Mouse (Mus musculus): Measurements from ENCODE around the gene Fam234a. TPM values are rescaled to one million over a fixed set of nuclear protein-coding genes. Genes with fewer than 3 reads are reported as not detected.

Fam234a gene
- polyA plus RNA-seq, 1 experiment from 2014 or later, result 39.4 TPM

DNA sequence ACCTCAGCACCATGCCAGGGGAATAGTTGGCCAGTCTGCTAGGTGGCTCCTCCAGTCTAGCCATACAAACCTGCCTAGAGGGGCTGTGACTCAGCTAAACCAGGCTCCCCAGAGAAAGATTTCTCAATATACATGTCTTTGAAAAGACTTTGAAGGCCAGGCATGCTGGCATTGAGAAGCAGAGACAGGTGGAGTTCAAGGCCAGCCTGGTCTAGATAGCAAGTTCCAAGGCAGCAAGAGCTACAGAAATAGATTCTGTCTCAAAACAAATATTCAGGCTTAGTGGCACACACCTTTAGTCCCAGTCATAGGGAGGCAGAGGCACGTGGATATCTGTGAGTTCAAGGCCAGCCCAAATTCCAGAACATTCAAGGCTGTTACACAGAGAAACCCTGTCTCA lies 37.6 kb downstream of the Fam234a start:
- WGBS, result 48% methylated on average over 1 of the region's 1 CpGs
- ATAC-seq (ENCODE audit: insufficient read depth) (no peak), DNase-seq (no peak)
- Histone ChIP-seq H3K36me3 (ENCODE audit: insufficient read depth) (no peaks in the 10 kb centered on the region), H3K4me3 (ENCODE audit: low read depth, low read length) (no peak overlapping the region), H3K9ac (no peak overlapping the region), H3K4me2 (no peak overlapping the region), H3K27me3 (ENCODE audit: insufficient read depth, low read length) (peaks cover 36% of the 10 kb centered on the region), H3K27ac (ENCODE audit: low read depth) (no peak overlapping the region), H3K9me3 (ENCODE audit: low read depth, low read length) (no peaks in the 10 kb centered on the region), H3K4me1 (ENCODE audit: insufficient read depth) (no peaks in the 10 kb centered on the region; the same call in 1 of the 2 replicates)
- no peak for TF ChIP-seq CTCF (IDR thresholded peaks at IDR 0.05; ENCODE audit: low read depth)

DNA sequence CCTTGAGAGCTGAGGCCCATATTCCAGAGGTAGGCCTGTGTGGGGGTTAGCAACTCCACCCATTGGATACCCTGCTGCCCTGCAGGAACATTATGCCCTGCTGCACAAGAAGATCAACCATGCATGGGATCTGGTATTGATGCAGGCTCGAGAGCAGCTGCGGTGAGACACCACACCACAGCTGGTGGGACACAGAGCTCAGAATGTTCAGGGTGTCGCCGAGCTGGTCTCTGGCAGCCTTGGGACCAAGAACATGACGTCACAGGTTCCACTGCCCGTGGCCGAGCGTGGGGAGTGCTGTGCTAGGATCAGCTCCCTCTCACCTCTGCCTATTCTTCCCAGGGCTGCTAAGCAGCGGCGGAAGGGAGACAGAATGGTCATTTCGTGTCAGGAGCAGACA lies 39.3 kb downstream of the Fam234a start:
- peaks cover 49% of the 10 kb centered on the region for H3K27me3 ChIP-seq (ENCODE audit: insufficient read depth, low read length)
- WGBS, result 29% methylated on average over 11 of the region's 11 CpGs
- no peak for ATAC-seq (ENCODE audit: insufficient read depth)
- no peak overlapping the region for H3K27ac ChIP-seq (ENCODE audit: low read depth)
- no peak overlapping the region for H3K9ac ChIP-seq
- H3K36me3 ChIP-seq (ENCODE audit: insufficient read depth), result no peaks in the 10 kb centered on the region
- H3K4me3 ChIP-seq (ENCODE audit: low read depth, low read length), result no peak overlapping the region
- H3K4me1 ChIP-seq (ENCODE audit: insufficient read depth), result no peaks in the 10 kb centered on the region; the same call in 1 of the 2 replicates
- DNase-seq, result no peak
- no peak for TF ChIP-seq CTCF (IDR thresholded peaks at IDR 0.05; ENCODE audit: low read depth)
- H3K9me3 ChIP-seq (ENCODE audit: low read depth, low read length), result no peaks in the 10 kb centered on the region
- no peak overlapping the region for H3K4me2 ChIP-seq

DNA sequence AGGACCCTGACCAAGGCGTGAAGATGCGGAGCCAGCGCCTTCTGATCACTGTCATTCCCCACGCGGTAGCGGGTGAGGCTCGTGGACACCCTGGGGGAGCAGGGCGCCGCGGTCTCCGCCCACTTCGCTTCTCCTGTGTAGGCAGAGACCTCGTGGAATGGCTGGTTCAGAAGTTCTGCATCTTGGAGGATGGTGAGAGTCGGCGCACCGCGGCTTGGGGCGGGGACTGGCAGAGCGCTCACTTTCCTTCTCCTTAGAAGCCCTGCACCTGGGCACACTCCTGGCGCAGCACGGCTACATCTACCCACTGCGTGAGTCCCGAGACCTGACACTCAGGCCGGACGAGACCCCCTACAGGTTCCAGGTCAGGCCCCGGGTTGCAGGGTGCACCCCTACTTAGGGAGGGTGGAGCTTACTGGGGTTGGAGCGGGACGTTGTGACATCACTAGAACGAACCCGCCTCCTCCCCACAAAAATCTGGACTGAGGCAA lies 40.7 kb downstream of the Fam234a start:
- ATAC-seq (ENCODE audit: insufficient read depth), result peak; percentile 12; the same call in 1 of the 2 replicates
- peak; percentile 35 for DNase-seq
- Histone ChIP-seq H3K27ac (ENCODE audit: low read depth) (no peak overlapping the region), H3K4me1 (ENCODE audit: insufficient read depth) (no peaks in the 10 kb centered on the region; the same call in 1 of the 2 replicates), H3K9me3 (ENCODE audit: low read depth, low read length) (no peaks in the 10 kb centered on the region), H3K27me3 (ENCODE audit: insufficient read depth, low read length) (peaks cover 52% of the 10 kb centered on the region), H3K4me3 (ENCODE audit: low read depth, low read length) (peak overlapping the region; percentile 46), H3K4me2 (peak overlapping the region; percentile 89), H3K9ac (peak overlapping the region; percentile 28; the same call in 1 of the 2 replicates), H3K36me3 (ENCODE audit: insufficient read depth) (no peaks in the 10 kb centered on the region; the same call in 1 of the 2 replicates)
- TF ChIP-seq CTCF (IDR thresholded peaks at IDR 0.05; ENCODE audit: low read depth), result no peak
- under 1% methylated on average over 30 of the region's 30 CpGs for WGBS

DNA sequence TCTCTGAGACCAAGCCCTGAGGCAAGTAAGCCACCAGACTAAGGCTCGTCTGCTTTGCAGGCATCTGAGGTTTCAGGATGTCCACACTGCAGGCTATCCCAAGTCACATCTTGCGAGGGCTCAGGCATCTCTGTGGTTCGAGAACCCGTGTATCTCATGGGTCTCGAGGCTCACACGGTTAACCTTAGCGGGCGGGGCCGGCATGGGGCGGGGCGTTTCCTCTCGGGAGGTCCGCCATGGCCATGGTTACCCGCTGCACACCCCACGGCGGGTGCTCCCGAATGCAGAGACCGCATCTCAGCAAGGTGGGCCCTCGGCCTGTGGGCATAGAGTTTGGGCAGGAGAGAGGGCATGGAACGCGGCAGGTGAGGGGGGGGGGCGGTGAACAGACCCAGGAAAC lies 41.3 kb downstream of the Fam234a start, which contains the start of gene Rgs11:
Rgs11 (plus strand) TSS at position 215 of the 400 bp plus-strand sequence.
- Histone ChIP-seq H3K9me3 (ENCODE audit: low read depth, low read length) (no peaks in the 10 kb centered on the region), H3K4me3 (ENCODE audit: low read depth, low read length) (peak within 1 kb of the TSS; percentile 46), H3K9ac (peak within 1 kb of the TSS; percentile 28; the same call in 1 of the 2 replicates), H3K36me3 (ENCODE audit: insufficient read depth) (peaks cover 6% of the 10 kb centered on the region), H3K4me2 (peak within 1 kb of the TSS; percentile 96), H3K27ac (ENCODE audit: low read depth) (no peak within 1 kb of the TSS), H3K4me1 (ENCODE audit: insufficient read depth) (no peaks in the 10 kb centered on the region; the same call in 1 of the 2 replicates), H3K27me3 (ENCODE audit: insufficient read depth, low read length) (peaks cover 52% of the 10 kb centered on the region)
- TF ChIP-seq CTCF (IDR thresholded peaks at IDR 0.05; ENCODE audit: low read depth), result no peak
- ATAC-seq (ENCODE audit: insufficient read depth) (no peak), DNase-seq (no peak)
- WGBS, result 2% methylated on average over 21 of the region's 22 CpGs

DNA sequence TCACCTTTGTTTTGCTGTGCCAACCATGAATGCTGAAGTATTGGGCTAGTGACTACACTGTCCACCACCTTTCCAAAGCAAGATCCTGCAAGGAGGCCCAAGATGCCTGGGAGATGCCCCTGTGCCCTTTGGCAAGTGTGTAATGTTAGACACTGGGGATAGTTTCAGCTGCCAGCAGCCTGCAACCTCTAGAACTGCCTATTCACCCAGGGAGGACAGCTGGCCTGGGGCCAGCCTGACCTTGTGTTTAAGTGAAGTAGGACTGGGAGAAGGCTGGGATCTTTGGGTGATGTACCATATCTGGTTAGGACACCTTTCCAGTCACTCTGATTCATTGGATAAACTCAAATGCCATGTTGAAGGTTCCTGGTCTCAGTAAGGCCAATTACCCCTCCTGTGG lies 42.0 kb downstream of the Fam234a start:
- DNase-seq (no peak), ATAC-seq (ENCODE audit: insufficient read depth) (no peak)
- H3K9me3 ChIP-seq (ENCODE audit: low read depth, low read length), result no peaks in the 10 kb centered on the region
- H3K4me3 ChIP-seq (ENCODE audit: low read depth, low read length), result no peak overlapping the region
- H3K4me2 ChIP-seq, result peak overlapping the region; percentile 96; the same call in 1 of the 2 replicates
- no peak overlapping the region for H3K9ac ChIP-seq
- H3K27me3 ChIP-seq (ENCODE audit: insufficient read depth, low read length), result peaks cover 52% of the 10 kb centered on the region
- peaks cover 13% of the 10 kb centered on the region for H3K36me3 ChIP-seq (ENCODE audit: insufficient read depth)
- no peak overlapping the region for H3K27ac ChIP-seq (ENCODE audit: low read depth)
- no peak for TF ChIP-seq CTCF (IDR thresholded peaks at IDR 0.05; ENCODE audit: low read depth)
- H3K4me1 ChIP-seq (ENCODE audit: insufficient read depth), result no peaks in the 10 kb centered on the region; the same call in 1 of the 2 replicates

DNA sequence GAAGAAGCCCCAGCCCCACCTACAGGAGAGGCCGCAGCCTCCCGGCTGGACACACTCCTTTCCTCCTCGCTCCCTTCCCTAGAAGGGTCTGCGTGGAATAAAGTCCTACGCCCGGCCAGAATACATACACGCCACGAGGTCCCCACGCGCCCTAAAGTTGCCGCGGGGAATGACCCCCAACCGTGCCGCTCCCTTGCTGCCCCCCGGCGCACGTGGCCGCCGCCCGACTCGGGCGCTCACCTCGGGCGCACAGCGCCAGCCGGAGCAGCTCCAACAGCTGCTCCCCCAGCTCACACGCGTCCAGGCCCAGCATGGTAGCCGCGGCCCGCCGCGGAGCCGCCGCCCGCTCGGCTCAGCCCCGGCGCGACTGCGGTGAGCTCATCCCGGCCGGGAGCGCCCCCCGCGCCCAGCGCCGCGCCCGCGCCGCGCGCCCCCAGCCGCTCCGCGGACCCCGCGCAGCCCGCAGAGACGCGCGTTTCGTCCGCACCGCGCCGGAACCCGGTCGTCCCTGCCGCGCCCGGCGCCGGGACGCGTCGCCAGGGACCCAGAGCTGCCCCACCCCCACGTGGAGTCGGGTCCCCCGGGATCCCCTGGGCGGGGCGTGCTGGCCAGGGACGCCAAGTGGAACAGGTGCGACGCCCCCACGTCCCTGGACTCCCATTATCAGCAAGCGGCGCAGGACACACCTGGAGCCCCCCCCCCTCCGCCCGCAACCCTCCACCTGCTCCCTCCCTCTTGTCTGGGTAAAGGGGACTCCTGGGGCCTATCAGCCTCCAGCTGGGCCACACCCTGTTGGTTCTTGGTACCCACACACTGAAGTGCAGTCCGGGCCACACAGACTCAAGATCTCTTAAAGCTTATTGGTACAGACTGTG lies 43.0 kb downstream of the Fam234a start:
- peaks cover 52% of the 10 kb centered on the region for H3K27me3 ChIP-seq (ENCODE audit: insufficient read depth, low read length)
- no peaks in the 10 kb centered on the region for H3K9me3 ChIP-seq (ENCODE audit: low read depth, low read length)
- H3K9ac ChIP-seq, result peak overlapping the region; percentile 60
- no peak overlapping the region for H3K27ac ChIP-seq (ENCODE audit: low read depth)
- ATAC-seq (ENCODE audit: insufficient read depth) (peak; percentile 53; the same call in 1 of the 2 replicates), DNase-seq (peak; percentile 60)
- H3K4me2 ChIP-seq, result peak overlapping the region; percentile 96
- no peaks in the 10 kb centered on the region; the same call in 1 of the 2 replicates for H3K4me1 ChIP-seq (ENCODE audit: insufficient read depth)
- under 1% methylated on average over 61 of the region's 92 CpGs for WGBS
- peak overlapping the region; percentile 52 for H3K4me3 ChIP-seq (ENCODE audit: low read depth, low read length)
- H3K36me3 ChIP-seq (ENCODE audit: insufficient read depth), result peaks cover 23% of the 10 kb centered on the region
- TF ChIP-seq CTCF (IDR thresholded peaks at IDR 0.05; ENCODE audit: low read depth), result no peak

DNA sequence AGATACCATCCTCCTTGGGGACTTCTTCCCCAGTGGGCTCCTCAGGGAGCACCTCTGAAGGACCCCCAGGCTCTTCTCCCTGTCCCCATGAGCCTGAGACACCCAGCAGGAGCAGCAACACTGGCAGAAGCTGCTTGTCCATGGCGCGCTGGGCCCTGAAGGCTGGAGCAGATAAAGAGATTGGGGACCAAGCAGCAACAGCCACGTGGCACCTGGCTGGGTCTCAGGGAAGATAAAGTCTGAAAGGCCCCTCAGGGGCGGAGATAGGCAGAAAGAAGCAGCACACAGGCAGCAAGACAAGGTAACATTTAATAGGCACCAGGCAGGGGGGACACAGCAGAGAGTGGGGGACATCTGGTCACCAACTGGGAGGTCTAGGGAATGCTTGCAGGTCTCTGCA lies 45.1 kb downstream of the Fam234a start, which contains the start of gene Pdia2:
Pdia2 (minus strand) TSS at position 196 of the 400 bp plus-strand sequence.
- no peaks in the 10 kb centered on the region for H3K9me3 ChIP-seq (ENCODE audit: low read depth, low read length)
- no peak within 1 kb of the TSS for H3K27ac ChIP-seq (ENCODE audit: low read depth)
- no peak within 1 kb of the TSS for H3K4me2 ChIP-seq
- no peak within 1 kb of the TSS for H3K4me3 ChIP-seq (ENCODE audit: low read depth, low read length)
- ATAC-seq (ENCODE audit: insufficient read depth) (no peak), DNase-seq (no peak)
- no peak for TF ChIP-seq CTCF (IDR thresholded peaks at IDR 0.05; ENCODE audit: low read depth)
- no peak within 1 kb of the TSS for H3K9ac ChIP-seq
- peaks cover 42% of the 10 kb centered on the region for H3K36me3 ChIP-seq (ENCODE audit: insufficient read depth)
- H3K4me1 ChIP-seq (ENCODE audit: insufficient read depth), result no peaks in the 10 kb centered on the region; the same call in 1 of the 2 replicates
- 69% methylated on average over 4 of the region's 4 CpGs for WGBS
- peaks cover 42% of the 10 kb centered on the region for H3K27me3 ChIP-seq (ENCODE audit: insufficient read depth, low read length)

Data from lung, embryonic 14.5 days (tissue).